Mouse (Mus musculus): ENCODE results near the gene Kdm4a.

Gene Kdm4a

DNA sequence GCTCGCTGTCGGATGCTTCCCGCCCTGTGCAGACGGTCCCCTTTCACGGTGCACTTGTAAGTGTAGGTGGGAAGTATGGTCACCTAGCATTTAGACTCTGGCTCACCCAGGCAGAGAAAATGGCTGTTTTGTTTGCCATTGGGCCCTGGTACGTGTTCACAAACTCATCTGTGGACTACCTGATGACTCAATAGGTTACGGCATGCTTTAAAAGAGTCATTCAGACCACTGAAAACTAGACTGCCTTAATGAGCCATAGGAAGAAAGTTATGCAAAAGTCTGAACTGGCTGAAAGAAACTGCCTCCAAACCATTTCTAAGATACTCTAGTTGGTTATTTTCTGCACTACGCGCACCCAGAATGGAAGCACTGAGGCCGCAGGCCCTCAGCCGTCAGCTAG lies 63.7 kb downstream of the Kdm4a start:
- no peak for DNase-seq (ENCODE audit: low read depth)

DNA sequence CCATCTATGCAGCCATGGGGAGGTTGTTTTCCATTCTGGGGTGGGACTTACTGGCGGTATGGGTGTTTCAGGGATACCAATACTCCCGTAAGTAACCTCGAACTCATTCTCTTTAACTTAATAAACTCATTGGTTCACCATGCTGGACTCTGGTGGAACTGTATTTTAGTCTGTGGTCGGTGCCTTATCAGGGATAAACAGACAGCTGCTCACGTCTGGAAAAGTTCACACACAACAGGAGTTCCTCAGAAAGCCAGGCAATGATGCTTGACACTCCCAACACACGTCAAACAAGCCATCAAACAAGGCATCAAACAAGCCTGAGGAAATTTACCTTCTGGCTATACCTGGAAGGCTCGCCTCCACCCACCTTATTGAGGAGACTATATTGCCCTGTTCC lies 64.7 kb downstream of the Kdm4a start:
- DNase-seq (ENCODE audit: low read depth) = no peak

DNA sequence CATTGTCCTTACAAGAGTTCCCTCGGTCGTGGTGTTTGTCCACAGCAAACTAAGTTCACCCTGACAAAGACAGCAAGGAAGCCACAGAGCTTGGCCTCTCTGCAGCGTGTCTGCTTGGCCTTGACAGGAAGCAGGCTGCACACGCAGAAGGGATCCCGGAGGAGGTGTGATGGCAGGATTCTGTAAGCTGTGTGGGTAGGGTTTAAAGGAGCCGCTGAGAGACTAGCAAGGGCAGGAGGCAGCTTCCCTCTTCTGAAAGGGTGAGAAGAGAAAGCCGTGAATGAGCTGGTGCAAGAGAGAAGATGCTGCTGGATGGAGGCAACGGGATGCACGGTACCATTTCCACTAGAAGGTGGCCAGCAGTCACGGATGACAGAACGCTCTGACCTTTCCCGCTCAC lies 67.2 kb downstream of the Kdm4a start:
- DNase-seq (ENCODE audit: low read depth) = peak; percentile 56

DNA sequence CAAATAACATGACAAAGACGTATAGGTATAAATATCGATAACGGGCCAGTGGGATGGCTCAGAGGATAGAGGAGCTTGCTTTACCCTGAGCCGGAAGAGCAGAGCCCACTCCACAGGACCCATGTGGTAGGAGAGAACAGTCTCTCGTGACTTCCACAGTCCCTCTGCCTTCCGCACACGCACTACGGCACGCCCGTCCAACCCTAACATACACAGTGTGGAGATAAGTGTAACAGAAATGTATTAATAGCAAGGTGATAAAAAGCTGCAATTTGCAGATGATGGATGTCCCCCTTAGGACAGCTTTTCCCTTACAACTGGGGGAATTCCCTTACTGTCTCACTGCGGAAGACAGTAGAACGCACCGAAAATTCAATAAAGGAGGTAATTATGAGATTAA lies 70.2 kb downstream of the Kdm4a start:
- DNase-seq (ENCODE audit: low read depth) = no peak

DNA sequence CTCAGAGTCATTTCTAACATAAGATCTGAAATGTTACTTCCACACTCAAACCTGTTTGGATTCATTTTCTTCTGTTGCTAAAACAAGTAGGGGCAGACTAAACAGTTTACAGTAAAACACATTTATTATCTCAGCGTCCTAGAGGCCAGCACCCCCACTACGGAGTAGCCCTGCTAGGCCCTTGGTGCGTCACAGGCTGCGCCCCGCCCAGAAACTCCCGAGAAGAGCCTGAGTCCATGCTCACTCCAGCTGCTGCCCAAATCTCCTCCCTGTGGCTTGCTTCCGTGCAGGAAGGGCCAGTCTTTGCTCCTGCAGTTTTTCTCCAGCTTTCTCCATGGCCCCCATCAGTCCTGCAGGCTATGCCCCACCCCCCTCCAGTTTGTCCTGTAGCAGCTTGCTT lies 71.1 kb downstream of the Kdm4a start:
- no peak for DNase-seq (ENCODE audit: low read depth)

DNA sequence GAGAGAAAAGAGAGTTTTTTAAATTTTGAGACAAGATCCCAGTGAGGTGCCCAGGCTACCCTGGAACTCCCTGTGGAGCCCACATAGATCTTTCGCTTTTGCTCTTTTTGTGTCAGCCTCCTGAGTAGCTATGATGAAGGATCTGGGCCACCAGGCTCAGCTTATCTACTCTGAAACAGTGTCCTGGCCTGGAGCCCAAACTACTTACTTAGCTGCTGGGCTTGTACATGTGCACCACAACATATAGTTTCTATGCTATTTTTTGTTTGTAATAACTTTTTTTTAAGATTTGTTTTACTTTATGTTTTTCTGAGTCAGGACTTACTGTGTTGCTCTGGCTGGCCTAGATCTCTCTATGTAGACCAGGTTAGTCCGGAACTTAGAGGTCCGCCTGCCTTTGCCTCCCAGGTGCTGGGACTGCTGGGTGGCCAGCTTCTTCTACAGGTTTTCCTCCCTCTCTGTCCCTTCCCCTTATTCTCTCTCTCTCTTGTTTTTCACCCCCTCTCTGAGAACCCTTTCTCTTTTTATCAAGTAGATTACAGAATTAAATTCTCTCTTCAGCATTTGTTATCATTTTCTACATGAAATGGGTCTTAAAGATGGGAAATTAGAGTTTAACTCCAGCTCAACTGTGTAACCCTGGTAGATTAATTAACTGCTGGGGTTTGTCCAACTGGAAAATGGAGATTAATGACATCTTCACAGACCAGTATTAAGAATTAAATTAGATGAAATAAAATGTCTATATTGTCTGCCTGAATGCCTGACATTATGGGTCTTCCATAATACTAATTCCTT lies 74.4 kb downstream of the Kdm4a start:
- no peak for DNase-seq (ENCODE audit: low read depth)

DNA sequence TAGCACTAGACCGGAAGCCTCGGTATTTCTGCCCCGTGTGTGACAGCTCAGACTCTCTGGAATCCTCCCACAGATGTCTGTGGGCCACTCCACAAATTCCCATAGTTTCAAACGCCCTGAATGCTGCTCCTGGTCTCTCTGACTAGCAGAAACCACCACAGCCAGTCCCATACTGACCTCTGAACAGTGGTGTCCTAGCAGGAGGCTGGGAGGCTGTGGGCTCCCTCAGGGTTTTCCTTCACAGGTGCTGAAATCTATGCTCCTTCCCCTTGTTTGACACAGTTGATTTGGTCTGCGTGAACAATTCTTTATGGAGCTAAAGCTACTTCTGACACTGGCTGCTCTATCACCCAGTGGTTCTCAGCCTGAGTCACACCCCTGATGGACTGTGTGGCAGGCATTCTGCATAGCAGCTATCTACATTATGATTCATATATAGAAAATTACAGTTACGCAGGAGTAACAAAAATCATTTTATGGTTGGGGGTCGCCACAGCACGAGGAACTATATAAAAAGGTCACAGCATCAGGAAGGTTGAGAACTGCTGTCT lies 76.5 kb downstream of the Kdm4a start:
- DNase-seq (ENCODE audit: low read depth) = no peak

DNA sequence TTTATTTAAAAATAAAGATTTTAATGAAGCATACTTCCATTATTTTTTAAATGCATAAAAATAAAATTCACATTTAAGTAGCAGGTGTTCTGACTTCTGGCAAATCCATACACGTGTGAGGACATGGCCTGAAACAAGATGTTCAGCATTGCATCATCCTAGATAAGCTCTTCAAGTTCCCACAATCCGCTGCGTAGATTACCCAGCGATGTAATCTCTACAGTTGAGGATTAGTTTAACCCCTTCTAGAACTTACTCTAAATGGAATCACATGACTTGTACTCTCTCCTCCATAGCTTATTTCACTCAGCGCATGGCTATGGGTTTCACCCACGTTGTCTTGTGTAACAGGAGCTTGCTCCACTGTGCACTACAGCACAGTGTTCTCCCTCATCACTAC lies 78.3 kb downstream of the Kdm4a start:
- peak; percentile 41 for DNase-seq (ENCODE audit: low read depth)

DNA sequence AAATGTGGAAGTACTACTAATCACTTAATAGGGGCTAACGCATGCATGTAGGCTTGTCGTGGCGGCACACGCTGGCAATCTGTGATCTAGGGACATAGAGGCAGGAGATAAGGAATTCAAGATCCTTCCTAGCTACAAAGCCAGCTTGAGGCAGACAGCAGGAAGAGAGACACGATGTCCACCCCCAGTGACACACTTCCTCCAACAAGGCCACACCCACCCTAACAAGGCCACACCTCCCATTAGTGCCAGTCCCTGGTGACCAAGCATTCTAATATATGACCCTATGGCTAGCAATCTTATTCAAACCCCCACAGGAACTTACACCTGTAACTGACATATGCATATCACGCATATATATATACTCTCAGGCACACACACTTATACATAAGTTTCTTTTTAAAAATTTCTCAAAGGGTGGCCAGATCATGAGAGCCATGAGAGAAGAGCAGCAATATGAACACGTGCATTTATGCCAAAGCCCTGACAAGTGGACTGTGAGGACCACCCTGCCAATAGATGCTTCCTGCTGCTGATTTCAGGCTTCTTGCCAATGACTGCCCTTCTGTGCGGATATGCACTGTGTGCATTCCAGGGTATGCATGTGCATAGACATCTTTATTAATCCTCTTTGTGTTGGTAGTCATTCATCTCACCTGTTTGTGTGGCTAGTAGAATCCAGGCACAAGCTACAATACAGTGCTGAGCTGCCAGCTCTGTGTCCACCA lies 80.0 kb downstream of the Kdm4a start:
- peak; percentile 54 for DNase-seq (ENCODE audit: low read depth)

DNA sequence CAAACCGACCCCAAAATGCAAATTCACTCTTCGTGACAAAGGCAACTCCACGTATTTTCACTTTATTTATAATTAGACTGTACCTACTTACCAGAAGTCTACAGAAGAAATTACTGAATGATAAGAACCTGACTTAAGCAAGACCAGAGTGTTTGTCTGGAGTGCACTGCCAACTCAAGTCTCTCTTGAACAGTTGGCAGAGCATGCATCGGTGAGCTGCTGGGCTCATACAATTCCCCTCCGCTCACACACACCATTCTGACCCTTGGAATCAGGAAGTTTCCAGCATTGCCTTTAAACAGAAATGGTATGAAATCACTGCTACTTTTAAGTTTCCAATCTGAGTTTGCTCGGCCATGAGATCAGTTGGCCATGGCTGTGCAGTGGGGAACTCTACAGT lies 81.3 kb downstream of the Kdm4a start:
- no peak for DNase-seq (ENCODE audit: low read depth)

DNA sequence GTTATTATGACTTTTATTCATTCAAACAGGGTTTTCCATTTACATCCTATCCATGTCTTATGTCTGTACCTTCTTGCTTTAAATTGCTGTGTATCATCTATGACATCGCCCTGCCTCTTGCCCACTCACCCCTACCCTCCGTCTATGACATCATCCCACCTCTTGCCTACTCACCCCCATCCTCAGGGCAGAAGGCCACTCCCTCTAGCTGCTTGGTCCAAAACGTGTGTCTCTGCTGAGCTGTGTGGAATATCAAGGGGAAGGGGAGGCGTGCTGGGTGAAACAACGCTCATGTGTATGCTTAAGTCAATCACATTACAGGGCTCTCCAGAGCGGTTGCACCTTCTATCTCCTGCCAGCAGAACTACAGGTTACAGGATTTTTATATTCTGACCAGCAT lies 83.8 kb downstream of the Kdm4a start:
- DNase-seq (ENCODE audit: low read depth) = no peak

DNA sequence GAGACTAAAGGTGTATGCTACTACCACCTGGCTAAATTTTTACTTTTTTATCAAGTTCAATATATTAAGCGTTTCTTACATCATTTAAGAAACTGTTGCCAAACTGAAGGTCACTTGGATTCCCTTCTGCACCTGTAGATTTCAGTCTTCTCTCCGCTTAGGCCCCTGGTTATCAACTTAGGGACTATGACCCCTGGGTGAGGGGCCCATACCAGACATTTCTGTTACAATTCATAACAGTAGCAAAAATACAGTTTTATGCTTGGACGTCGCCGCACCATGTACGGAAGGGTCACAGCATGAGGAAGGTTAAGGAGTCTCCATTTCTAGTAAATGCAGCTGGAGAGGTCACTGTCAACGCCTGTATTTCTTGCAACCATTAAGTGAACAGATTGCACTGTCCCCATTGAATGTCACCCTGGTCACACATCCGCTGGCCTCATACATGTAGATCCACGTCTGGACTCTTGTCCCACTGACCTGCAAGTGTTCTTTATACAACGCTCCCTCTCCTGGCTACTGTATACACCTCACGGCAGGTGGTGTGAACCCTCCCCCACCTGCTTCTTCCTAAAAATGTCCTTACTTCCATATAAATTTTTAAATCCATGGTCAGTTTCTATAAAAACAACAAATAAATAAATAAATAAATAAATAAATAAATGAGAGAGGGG lies 86.9 kb downstream of the Kdm4a start:
- no peak for DNase-seq (ENCODE audit: low read depth)

DNA sequence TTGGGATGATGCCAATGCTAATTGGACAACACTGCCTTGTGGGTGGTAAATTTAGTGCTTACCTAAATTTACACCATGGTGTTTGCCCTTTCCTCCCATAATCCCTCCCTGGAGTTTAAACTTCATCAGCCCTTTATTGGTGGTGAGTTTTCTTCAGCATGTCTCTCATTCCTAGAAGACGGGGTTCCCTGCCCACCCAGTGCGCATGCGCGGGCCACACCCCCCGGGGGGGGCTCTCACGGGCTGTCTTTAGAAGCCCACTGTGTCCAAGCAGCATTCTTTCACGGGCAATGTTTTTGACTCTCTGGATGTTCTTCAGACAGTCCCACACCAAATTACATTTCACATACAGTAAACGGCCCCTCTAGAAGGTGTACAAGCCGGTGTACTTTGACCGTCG lies 89.4 kb downstream of the Kdm4a start:
- DNase-seq (ENCODE audit: low read depth) = no peak

DNA sequence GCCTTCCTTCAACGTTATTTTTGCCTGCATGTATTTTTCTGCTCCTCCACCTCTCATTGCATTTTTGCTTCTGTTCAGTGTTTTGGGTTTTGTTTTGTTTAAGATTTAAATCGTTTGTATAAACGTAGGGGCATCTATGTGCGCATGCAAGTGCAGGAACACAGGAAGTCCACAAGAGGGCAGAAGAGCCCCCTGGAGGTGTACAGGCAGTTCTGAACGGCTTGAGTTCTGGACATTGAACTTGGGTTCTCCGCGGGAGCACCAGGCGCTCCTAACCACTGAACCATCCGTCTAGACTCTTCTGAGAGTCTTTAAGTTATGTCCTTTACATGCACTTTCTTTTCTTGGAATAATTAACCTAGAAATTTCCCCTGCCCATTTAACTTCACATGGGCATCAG lies 89.9 kb downstream of the Kdm4a start:
- peak; percentile 87 for DNase-seq (ENCODE audit: low read depth)

DNA sequence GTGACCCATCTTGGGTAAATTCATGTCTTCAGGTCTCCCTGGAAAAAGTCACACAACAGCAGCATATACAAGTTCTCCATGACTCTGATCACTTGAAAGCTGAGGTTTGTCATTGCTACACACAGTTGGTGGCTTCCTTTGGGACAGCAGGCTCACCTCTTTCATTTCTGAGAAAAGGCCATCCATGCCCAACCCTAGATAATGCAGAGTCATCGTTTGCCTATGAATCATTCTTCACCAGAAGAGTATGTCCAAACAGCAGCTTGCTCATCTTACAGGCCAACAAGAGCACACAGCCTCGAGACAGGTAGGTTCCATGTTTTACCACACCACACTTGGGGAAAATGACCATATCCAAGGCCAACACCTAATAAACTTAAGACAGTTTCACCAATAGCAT lies 91.1 kb downstream of the Kdm4a start:
- DNase-seq (ENCODE audit: low read depth) = peak; percentile 77

Measured in 416B (cell line).